Mouse (Mus musculus): ENCODE results near the gene Mapk1.

DNA sequence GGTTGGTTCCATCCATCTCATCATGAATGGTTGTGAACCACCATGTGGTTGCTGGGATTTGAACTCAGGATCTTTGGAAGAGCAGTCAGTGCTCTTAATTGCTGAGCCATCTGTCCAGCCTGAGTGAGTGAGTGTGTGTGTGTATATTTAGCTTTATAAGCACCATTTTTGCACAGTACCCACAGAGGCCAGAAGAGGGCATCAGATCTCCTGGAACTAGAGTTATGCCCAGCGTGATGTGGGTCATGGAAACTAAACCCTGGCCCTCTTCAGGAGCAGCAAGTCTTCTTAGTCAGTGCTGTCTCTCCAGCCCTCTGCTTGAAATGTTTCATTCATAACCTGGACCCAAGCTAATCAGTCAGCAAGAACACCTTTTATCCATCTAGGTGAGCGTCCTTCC lies 93.1 kb downstream of the Mapk1 start:
- TF ChIP-seq POLR2A (IDR thresholded peaks at IDR 0.05; ENCODE audit: low read depth, low read length), result no peak
- TF ChIP-seq CTCF (conservative IDR thresholded peaks at IDR 0.05; ENCODE audit: insufficient read depth, insufficient read length, low read depth, low read length), result no peak
